Mouse (Mus musculus) cerebellum, adult (tissue): ENCODE results near the gene Ddrgk1.
"Not testable (repeated sequence)": the region's sequence is repeated elsewhere in the genome, so short reads cannot be mapped to it uniquely, and the experiment has no call there.

Source experiments
- ATAC-seq: cut with Nextera tagmentation; 2 replicates; pipeline ENCODE4 v1.9.2; 2017; ENCODE audit warnings: mild to moderate bottlenecking, moderate library complexity, mixed read lengths; ENCODE audit not compliant: insufficient number of reproducible peaks, low FRiP score, low TSS enrichment

Ddrgk1 gene

DNA sequence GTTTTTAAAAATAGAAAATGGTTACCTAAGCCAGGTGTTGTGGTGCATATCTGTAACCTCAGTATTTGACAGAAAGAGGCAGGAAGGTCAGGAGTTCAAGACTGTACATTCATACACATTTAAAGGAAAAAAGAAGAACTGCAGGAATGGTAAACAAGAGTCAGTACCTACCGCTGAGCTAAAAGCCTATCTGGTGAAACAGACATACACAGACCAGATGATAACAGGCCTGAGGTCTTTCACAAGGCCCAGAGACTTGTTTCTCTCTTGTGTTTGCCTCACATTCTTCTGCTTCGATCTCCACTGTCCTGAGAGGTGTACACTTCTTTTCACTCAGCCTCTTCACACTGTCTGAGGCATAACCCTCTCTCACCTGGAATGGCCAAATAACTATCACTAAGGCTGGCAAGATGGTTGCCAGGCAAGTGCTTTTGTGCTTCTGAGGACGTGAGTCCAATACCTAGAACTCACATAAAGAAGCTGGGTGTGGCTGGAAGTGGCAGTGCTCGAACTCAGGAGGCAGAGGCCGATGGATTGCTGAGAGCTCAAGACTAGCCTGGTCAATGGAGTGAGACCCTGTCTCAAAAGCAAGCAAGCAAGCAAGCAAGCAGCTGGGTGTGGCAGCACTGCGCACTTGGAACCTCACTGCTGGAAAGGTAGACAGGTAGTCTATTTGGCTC, 8.7 kb downstream of the Ddrgk1 start:
- ATAC-seq = no peak

- ATAC-seq = no peak
Observed at GRCm38 (mm10) chr2:130653760-130654159, 10.7 kb downstream of the Ddrgk1 start.

GRCm38 (mm10) chr2:130653303-130653702, 11.2 kb downstream of the Ddrgk1 start:
- ATAC-seq = no peak

GRCm38 (mm10) chr2:130649028-130649427, 15.4 kb downstream of the Ddrgk1 start:
- not testable (repeated sequence) for ATAC-seq

DNA sequence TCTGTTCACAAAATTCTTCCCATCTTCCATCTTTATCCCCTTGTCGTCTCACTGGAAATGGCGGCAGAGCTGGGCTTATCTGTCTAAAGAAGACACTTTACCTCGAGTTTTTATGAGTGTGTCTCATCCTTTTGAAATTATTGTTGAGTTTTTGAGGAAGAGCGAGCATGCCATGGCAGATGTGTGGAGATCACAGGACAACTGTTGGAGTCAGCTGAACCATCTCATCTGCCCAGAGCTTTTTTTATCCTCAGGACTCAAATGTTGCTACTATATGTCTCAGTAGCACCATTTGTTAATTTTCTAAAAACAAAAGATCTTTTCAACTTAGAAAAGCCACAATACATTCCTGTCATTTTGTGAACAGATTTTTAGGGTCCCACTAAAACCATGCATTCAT, 19.3 kb downstream of the Ddrgk1 start:
- no peak for ATAC-seq

GRCm38 (mm10) chr2:130642684-130643369, 21.6 kb downstream of the Ddrgk1 start, which contains the start of gene Lzts3:
TSS of gene Lzts3 (minus strand) at chr2:130642803.
- peak; percentile 88 for ATAC-seq

DNA sequence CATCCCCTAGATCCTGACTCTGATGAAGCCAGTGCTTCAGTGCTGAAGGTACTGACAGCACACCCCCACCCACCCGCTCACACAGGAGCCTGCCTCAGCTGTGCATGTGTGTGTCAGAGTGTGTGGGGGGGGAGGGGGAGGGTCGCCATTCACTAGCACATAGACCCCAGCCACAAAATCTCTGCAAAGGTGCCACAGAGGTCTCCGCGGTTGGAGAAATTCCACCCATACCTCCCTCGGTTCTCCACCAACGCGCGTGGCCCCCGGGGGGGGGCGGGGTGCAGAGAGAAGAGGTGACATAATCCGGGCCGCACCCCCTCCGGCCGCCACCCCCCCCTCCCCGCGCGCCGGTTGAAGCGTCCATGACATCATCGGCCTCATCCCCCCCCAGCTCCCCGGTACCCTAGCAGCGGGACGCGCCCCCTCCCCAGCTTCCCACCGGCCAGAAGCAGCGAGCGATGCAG, 22.2 kb downstream of the Ddrgk1 start:
- ATAC-seq = peak; percentile 60

- ATAC-seq = no peak
Observed at GRCm38 (mm10) chr2:130641351-130642025, 23.0 kb downstream of the Ddrgk1 start.

DNA sequence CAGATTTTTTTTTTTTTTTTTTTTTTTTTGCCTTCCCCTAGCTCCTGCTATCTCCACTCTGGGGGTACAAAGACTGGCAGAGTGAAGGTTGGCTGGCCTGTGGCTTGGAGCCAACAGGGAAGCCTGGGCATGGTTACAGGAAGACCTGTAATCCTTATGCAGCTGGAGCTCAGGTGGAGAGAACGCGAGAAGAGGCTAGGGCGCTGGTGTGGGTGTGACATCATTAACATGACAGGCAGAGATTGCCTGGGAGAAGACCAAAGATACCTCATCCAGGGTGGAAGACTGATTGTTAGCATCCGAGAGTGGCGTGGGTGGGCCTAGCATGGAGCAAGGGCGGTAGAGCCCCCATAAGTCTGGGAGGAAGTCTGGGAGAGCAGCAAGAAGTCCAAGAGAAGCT, 25.2 kb downstream of the Ddrgk1 start:
- no peak for ATAC-seq

DNA sequence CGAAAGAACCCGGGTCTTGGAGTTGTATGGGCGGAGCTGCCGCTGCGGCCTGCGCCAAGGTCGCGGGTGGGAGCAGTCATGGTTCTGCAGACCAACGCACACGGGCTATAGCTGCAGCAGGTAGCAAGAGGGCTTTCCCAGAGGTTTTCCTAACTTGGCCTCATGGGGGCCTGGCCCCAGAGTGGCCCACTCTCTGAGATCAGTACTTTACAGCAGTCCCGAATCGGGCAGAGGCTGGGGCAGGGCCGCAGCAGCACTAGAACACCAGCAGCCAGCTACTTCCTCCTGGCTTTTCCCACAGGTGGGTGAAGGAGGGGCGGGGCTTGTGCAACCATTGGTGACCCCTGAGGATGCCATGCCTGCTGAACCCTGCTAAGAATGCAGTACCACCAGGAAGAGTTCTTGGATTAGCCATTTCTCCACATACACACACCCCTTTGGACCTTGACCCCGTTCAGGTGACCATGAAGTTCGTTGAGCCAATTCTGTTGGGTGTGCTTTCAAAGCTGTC, 26.3 kb downstream of the Ddrgk1 start:
- ATAC-seq = no peak

DNA sequence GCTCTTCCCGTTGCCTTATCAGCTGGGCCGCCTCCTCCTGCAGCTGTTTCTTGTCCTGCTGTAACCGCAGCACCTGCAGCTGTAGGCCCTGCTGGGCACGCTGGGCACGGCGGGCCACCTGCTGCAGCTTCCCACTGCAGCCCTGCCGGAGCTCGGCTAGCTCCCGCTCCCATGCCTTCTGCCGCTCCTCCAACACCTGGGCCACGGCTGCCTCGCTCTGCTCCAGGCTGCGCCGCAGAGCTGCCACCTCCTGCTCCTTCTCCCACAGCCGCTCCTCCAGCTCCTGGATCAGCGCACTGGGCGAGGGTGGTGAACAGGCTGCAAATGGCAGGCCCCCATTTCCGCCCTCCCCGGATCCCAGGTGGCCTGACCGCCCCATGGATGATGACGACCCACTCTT, 28.6 kb downstream of the Ddrgk1 start:
- no peak for ATAC-seq

GRCm38 (mm10) chr2:130634739-130635411, 29.6 kb downstream of the Ddrgk1 start:
- ATAC-seq = peak; percentile 37; the same call in 1 of the 2 replicates

- peak; percentile 76 for ATAC-seq
Observed at GRCm38 (mm10) chr2:130634006-130634738, 30.3 kb downstream of the Ddrgk1 start.

DNA sequence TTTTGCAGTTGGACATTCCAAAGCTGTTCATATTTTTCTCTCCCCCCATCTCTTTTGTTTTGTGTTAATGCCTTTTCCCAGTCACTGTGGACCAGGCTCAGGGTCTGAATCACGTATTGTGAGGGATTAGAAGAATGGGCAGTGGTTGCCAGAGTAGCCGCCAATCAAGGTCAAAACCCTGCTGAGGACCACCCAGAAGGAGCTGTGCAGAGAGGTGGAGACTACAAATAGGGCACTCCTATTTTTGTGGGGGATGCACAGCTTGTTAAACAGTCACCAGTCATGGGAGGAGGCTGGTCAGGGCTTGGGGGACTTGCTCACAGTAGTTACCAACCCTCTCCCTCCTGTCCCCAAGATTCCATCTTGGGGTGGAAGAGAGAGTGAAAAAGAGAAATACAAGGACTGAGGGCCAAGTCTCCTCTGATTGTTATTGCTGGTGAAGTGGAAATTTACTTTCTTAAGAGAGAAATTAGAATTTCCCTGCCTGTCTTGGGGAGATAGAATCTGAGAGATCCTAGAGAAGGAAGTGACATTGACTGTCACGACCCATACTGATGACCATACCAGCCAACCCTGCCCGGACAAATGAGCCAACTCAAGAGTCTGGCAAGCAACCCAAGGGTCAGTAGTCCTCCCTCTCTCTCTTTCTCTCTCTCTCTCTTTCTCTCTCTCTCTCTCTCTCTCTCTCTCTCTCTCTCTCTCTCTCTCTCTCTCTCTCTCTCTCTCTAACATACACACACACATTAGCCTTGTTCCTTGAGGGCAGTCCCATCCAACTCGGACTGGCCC, 31.4 kb downstream of the Ddrgk1 start:
- no peak for ATAC-seq

DNA sequence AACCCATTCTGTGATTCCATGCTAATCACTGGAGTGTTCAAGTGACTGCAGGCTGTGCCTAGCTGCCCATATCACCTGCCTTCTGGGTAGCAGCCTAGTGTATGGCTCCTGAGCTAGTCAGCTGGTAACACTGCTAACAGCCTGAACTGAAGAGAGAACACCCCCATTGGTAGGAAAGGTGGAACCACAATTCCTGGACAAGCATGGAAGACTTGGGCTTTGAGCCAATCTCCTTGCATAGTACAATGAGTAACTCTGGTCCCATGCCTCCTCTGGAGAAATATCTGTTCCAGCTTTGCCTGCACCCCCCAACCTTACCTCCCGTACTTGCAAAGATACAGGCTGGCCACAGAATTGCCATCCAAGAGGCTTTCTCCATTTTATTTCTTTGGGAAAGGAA, 32.0 kb downstream of the Ddrgk1 start:
- ATAC-seq = no peak

GRCm38 (mm10) chr2:130629839-130630203, 34.6 kb downstream of the Ddrgk1 start, which contains the start of the genes Fastkd5 and Ubox5:
TSS of gene Fastkd5 (minus strand) at chr2:130630027.
TSS of gene Ubox5 (minus strand) at chr2:130630038.
- peak; percentile 68 for ATAC-seq

DNA sequence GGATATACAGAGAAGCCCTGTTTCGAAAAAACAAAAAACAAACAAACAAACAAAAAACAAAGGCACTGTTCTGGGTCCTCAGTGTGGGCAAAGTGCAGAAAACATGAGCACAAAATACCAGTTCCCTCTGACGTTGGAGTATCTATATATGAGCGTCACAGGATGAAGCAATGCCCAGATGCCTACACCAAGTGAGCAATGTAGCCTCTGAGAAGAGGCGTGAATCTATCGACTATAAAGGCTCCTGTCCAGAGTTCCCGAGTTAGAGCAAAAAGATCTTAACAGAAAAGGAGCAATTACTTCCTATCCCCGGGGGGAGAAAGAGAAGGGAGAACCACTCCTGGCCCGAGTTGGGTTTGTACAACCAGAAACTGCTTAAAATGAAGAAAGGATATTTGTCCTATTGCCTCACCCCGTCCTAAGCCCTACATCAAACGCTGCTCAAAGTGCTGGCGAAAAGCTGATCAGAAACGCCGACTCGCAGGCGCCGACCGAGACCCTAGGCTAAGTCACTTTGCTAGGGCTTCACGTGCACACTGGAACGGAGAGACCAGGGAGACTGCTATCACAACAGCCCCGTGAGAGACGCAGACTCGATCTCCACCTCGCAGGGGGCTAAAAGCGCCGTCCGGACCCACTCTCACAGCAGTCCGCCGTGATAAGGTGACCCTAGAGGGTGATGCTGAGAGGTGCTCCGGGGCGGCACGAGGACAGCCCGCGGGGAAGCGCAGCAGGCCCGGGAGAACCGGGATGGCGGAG, 35.2 kb downstream of the Ddrgk1 start:
- peak; percentile 29; the same call in 1 of the 2 replicates for ATAC-seq

DNA sequence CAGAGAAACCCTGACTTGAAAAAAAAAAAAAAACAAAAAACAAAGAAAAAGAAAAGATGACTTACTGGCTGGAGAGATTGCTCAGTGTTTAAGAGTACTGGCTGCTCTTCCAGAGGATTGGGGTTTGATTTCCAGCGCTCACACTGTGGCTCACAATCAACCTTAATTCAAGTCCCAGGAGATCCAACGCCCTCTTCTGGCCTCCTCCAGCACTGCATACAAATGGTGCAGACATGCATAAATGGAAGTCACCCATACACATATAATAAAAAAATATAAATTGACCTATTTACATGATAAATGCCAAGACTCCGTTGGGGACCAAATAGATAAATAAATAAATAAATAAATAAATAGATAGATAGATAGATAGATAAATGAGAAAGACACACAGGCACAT, 36.0 kb downstream of the Ddrgk1 start:
- ATAC-seq = no peak
